Mouse (Mus musculus): ENCODE results near the gene Olfr724. TPM values are rescaled to one million over a fixed set of nuclear protein-coding genes. Genes with fewer than 3 reads are reported as not detected.

Gene Olfr724
- not detected for polyA plus RNA-seq (2015; fragmentation: Illumina TruSeq; extraction: RNeasy Lipid Tissue Mini Kit (QIAGEN cat#74804); ENCODE audit: insufficient read depth, low read depth, low replicate concordance)

DNA sequence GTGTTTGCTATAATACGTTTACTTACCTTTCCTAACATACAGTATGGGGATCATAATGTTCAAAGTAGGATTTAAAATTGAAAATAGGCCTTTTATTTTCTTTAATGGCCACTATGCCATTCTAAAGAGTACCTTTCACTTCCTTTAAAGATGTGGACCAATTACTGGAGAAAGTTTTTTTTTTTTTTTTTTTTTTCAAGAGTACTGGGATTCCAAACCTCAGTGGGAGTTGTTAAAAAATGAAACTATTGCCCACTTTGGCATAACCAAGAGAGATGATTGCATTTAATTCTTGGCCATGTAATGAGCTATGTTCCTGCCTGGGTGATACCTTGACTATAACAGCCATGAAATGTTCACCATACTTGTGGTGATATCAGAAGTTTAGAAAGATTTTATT is at the start of gene Olfr724:
Gene Olfr724, minus strand, starts transcription at position 101 of the 400 bp plus-strand sequence.

GRCm38 (mm10) chr14:49931687-49932086 is 31.4 kb downstream of the Olfr724 start, which contains the start of gene Olfr723:
Gene Olfr723 (minus strand): TSS chr14:49931787.

Other genes with a start within 250 kb of the Olfr724 start
- 0.44 TPM for gene Armh4, start 179.9 kb downstream of the Olfr724 start, polyA plus RNA-seq (2015; fragmentation: Illumina TruSeq; extraction: RNeasy Lipid Tissue Mini Kit (QIAGEN cat#74804); ENCODE audit: insufficient read depth, low read depth, low replicate concordance)
- not detected for gene Olfr722, start 61.3 kb downstream of the Olfr724 start, polyA plus RNA-seq (2015; fragmentation: Illumina TruSeq; extraction: RNeasy Lipid Tissue Mini Kit (QIAGEN cat#74804); ENCODE audit: insufficient read depth, low read depth, low replicate concordance)
- not detected for gene Olfr723, start 31.5 kb downstream of the Olfr724 start, polyA plus RNA-seq (2015; fragmentation: Illumina TruSeq; extraction: RNeasy Lipid Tissue Mini Kit (QIAGEN cat#74804); ENCODE audit: insufficient read depth, low read depth, low replicate concordance)
- not detected for gene Olfr725, start 77.1 kb upstream of the Olfr724 start, polyA plus RNA-seq (2015; fragmentation: Illumina TruSeq; extraction: RNeasy Lipid Tissue Mini Kit (QIAGEN cat#74804); ENCODE audit: insufficient read depth, low read depth, low replicate concordance)
- gene Olfr726, start 127.7 kb upstream of the Olfr724 start, polyA plus RNA-seq (2015; fragmentation: Illumina TruSeq; extraction: RNeasy Lipid Tissue Mini Kit (QIAGEN cat#74804); ENCODE audit: insufficient read depth, low read depth, low replicate concordance): not detected
- gene Olfr727, start 159.9 kb upstream of the Olfr724 start, polyA plus RNA-seq (2015; fragmentation: Illumina TruSeq; extraction: RNeasy Lipid Tissue Mini Kit (QIAGEN cat#74804); ENCODE audit: insufficient read depth, low read depth, low replicate concordance): not detected
- not detected for gene Olfr728, start 179.4 kb upstream of the Olfr724 start, polyA plus RNA-seq (2015; fragmentation: Illumina TruSeq; extraction: RNeasy Lipid Tissue Mini Kit (QIAGEN cat#74804); ENCODE audit: insufficient read depth, low read depth, low replicate concordance)
- not detected for gene Olfr729, start 189.6 kb upstream of the Olfr724 start, polyA plus RNA-seq (2015; fragmentation: Illumina TruSeq; extraction: RNeasy Lipid Tissue Mini Kit (QIAGEN cat#74804); ENCODE audit: insufficient read depth, low read depth, low replicate concordance)
- not detected for gene Olfr730, start 224.9 kb upstream of the Olfr724 start, polyA plus RNA-seq (2015; fragmentation: Illumina TruSeq; extraction: RNeasy Lipid Tissue Mini Kit (QIAGEN cat#74804); ENCODE audit: insufficient read depth, low read depth, low replicate concordance)